Mouse (Mus musculus): ENCODE results near the gene Odf3l1. TPM values are rescaled to one million over a fixed set of nuclear protein-coding genes. Genes with fewer than 3 reads are reported as not detected.

Gene Odf3l1
- polyA plus RNA-seq, 1 experiment from 2014 or later: 1.1 TPM

DNA sequence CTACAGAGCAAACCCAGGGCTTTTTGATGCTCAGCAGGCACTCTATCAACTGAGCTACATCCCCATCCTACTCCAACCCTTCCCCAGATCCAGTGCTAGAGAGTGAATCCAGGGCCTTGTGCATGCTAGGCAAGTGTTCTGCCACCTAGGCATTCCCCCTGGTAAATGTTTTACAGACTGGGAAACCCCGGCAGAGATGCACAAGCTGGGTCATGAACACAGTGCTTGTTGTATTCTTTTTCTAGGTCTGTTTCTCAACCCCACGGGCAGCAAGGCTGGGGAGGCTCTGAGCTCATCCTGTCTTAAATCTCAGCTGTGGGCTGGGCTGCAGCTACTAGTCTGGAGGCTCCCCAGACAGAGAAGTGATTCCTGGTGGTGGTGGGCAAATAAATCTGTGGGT is 1.6 kb downstream of the Odf3l1 start:
- Histone ChIP-seq H3K4me2 (ENCODE audit: low read depth, low read length) (no peak overlapping the region), H3K4me3 (ENCODE audit: low read length) (no peak overlapping the region), H3K36me3 (ENCODE audit: control insufficient read depth, insufficient read depth, low read length) (no peaks in the 10 kb centered on the region), H3K27ac (ENCODE audit: low read length) (no peak overlapping the region), H3K9me3 (ENCODE audit: control insufficient read depth, low read length) (no peaks in the 10 kb centered on the region), H3K4me1 (replicated peaks; ENCODE audit: control insufficient read depth, insufficient read depth, low read length) (peaks cover 44% of the 10 kb centered on the region), H3K9ac (ENCODE audit: low read length) (no peak overlapping the region), H3K27me3 (ENCODE audit: control insufficient read depth, insufficient read depth, low read depth, low read length) (no peaks in the 10 kb centered on the region)
- ATAC-seq (ENCODE audit: low read depth): no peak
- 40% methylated on average over 2 of the region's 2 CpGs for WGBS

DNA sequence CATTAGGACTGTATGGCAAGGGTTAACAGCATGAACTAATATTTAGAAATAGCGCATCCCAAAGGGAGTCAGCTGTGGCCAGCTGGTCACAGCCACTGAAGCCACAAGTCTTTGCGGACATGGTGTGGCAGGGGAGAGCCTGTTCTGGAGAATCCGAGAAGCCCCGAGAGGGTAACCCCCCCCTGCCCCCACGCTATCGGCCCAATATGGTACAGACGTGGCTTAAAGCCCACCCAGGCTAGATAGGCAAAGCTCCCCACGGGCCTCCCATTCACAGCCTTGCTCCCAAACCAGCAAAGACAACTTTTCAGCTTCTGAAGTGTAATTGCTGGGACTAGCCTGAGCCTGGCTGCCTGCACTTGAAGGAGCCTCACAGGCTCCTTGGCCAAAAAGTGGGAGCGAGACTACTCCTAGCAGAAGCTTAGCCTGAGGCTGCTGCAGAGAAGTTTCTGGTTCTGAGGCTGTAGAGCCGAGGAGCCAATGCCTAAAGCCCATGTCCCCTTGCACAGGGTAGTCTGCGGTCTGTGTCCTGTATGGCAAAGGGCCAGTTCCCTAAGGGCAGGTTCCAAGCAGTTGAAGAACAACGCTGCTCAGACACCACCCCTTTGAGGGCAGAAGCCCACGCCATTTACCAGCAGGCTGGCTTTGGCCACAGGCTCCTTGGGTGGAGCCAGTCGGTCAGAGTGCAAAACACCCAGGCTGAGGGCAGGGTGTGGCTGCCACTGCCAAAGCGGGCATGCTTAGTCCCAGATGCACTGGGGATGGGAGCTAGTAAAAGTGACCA is 3.8 kb downstream of the Odf3l1 start:
- H3K27ac ChIP-seq (ENCODE audit: low read length): peak overlapping the region; percentile 47
- H3K36me3 ChIP-seq (ENCODE audit: control insufficient read depth, insufficient read depth, low read length): no peaks in the 10 kb centered on the region
- peaks cover 28% of the 10 kb centered on the region for H3K4me1 ChIP-seq (replicated peaks; ENCODE audit: control insufficient read depth, insufficient read depth, low read length)
- H3K9me3 ChIP-seq (ENCODE audit: control insufficient read depth, low read length): no peaks in the 10 kb centered on the region
- peak overlapping the region; percentile 6; the same call in 1 of the 2 replicates for H3K9ac ChIP-seq (ENCODE audit: low read length)
- H3K4me2 ChIP-seq (ENCODE audit: low read depth, low read length): no peak overlapping the region
- H3K27me3 ChIP-seq (ENCODE audit: control insufficient read depth, insufficient read depth, low read depth, low read length): no peaks in the 10 kb centered on the region
- WGBS: 39% methylated on average over 15 of the region's 15 CpGs
- ATAC-seq (ENCODE audit: low read depth): peak; percentile 48
- no peak overlapping the region for H3K4me3 ChIP-seq (ENCODE audit: low read length)

DNA sequence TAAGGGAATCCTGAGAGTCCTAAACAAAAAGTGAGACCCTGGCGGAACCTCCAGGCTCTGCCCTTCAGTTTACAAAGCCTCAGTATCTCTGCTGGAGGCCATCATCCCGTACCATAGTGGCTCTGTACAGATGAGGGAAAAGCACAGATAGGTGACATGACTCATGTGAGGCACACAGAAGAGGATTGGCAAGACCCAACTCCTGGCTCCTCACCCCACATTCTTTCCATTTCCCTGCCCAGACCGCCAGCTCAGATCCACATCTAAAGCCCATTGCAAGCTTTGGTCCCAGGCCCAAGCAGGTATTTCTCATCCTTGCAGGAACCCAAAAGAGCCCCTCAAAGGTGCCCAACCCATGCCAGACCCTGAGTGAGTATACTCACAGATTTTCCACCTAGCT is 4.4 kb downstream of the Odf3l1 start:
- ATAC-seq (ENCODE audit: low read depth): no peak

DNA sequence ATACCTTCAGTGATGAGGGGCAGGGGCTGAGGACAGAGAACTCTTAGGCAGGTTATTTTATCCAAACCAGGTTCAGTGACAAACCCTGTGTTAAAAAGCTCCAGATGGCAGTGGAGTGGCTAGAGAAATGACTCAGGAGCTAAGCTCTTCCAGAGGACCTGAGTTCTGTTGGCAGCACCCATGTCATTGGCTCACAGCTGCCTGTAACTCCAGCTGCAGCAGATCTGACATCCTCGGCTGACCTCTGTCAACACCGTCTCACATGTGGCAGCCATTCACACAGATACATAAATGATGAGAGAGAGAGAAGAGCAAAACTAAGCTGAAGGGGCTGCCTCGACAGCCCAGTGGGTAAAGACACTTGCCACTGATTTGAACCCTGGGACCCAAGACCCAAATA is 7.0 kb downstream of the Odf3l1 start:
- no peaks in the 10 kb centered on the region for H3K36me3 ChIP-seq (ENCODE audit: control insufficient read depth, insufficient read depth, low read length)
- H3K9ac ChIP-seq (ENCODE audit: low read length): no peak overlapping the region
- no peak overlapping the region for H3K4me2 ChIP-seq (ENCODE audit: low read depth, low read length)
- no peaks in the 10 kb centered on the region for H3K9me3 ChIP-seq (ENCODE audit: control insufficient read depth, low read length)
- no peak overlapping the region for H3K27ac ChIP-seq (ENCODE audit: low read length)
- H3K27me3 ChIP-seq (ENCODE audit: control insufficient read depth, insufficient read depth, low read depth, low read length): no peaks in the 10 kb centered on the region
- ATAC-seq (ENCODE audit: low read depth): no peak
- WGBS: 24% methylated on average over 3 of the region's 3 CpGs
- peaks cover 12% of the 10 kb centered on the region for H3K4me1 ChIP-seq (replicated peaks; ENCODE audit: control insufficient read depth, insufficient read depth, low read length)
- no peak overlapping the region for H3K4me3 ChIP-seq (ENCODE audit: low read length)

More for the DNA sequence above, 4.4 kb downstream of the Odf3l1 start:
- Histone ChIP-seq H3K9ac (ENCODE audit: low read length) (no peak overlapping the region), H3K4me2 (ENCODE audit: low read depth, low read length) (no peak overlapping the region), H3K9me3 (ENCODE audit: control insufficient read depth, low read length) (no peaks in the 10 kb centered on the region), H3K4me1 (replicated peaks; ENCODE audit: control insufficient read depth, insufficient read depth, low read length) (peaks cover 25% of the 10 kb centered on the region), H3K36me3 (ENCODE audit: control insufficient read depth, insufficient read depth, low read length) (no peaks in the 10 kb centered on the region), H3K27ac (ENCODE audit: low read length) (no peak overlapping the region), H3K27me3 (ENCODE audit: control insufficient read depth, insufficient read depth, low read depth, low read length) (no peaks in the 10 kb centered on the region), H3K4me3 (ENCODE audit: low read length) (no peak overlapping the region)
- WGBS: 68% methylated on average over 3 of the region's 3 CpGs

GRCm38 (mm10) chr9:56851778-56852177 is 12.7 kb downstream of the Odf3l1 start:
- no peaks in the 10 kb centered on the region for H3K9me3 ChIP-seq (ENCODE audit: control insufficient read depth, low read length)
- WGBS: 12% methylated on average over 11 of the region's 11 CpGs
- no peak overlapping the region for H3K27ac ChIP-seq (ENCODE audit: low read length)
- H3K4me3 ChIP-seq (ENCODE audit: low read length): no peak overlapping the region
- no peak overlapping the region for H3K4me2 ChIP-seq (ENCODE audit: low read depth, low read length)
- no peak overlapping the region; the same call in 1 of the 2 replicates for H3K9ac ChIP-seq (ENCODE audit: low read length)
- H3K36me3 ChIP-seq (ENCODE audit: control insufficient read depth, insufficient read depth, low read length): no peaks in the 10 kb centered on the region
- no peaks in the 10 kb centered on the region for H3K27me3 ChIP-seq (ENCODE audit: control insufficient read depth, insufficient read depth, low read depth, low read length)
- H3K4me1 ChIP-seq (replicated peaks; ENCODE audit: control insufficient read depth, insufficient read depth, low read length): peaks cover 15% of the 10 kb centered on the region
- peak; percentile 85 for ATAC-seq (ENCODE audit: low read depth)

DNA sequence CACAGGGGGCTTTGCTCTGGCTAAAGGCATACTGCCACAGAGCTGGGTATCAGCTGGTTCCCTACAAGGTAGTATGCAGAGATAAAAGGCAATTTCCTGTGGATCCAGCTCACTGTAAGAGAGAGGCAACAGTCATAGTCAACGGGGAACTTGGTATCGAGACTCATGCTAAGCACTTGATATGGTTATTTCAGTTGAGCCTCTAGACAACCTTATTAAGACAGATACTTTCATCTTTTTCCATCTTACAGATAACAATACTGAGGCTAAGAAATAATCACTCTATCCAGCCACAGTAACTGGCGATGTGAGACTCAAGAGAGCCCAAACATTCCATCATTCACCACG is 13.6 kb downstream of the Odf3l1 start:
- no peaks in the 10 kb centered on the region for H3K9me3 ChIP-seq (ENCODE audit: control insufficient read depth, low read length)
- H3K4me1 ChIP-seq (replicated peaks; ENCODE audit: control insufficient read depth, insufficient read depth, low read length): peaks cover 15% of the 10 kb centered on the region
- no peak for ATAC-seq (ENCODE audit: low read depth)
- no peak overlapping the region for H3K9ac ChIP-seq (ENCODE audit: low read length)
- H3K27me3 ChIP-seq (ENCODE audit: control insufficient read depth, insufficient read depth, low read depth, low read length): no peaks in the 10 kb centered on the region
- no peak overlapping the region for H3K4me3 ChIP-seq (ENCODE audit: low read length)
- H3K27ac ChIP-seq (ENCODE audit: low read length): no peak overlapping the region
- no peaks in the 10 kb centered on the region for H3K36me3 ChIP-seq (ENCODE audit: control insufficient read depth, insufficient read depth, low read length)
- WGBS: 69% methylated on average over 4 of the region's 4 CpGs
- no peak overlapping the region for H3K4me2 ChIP-seq (ENCODE audit: low read depth, low read length)

GRCm38 (mm10) chr9:56850128-56850904 is 14.2 kb downstream of the Odf3l1 start:
- Histone ChIP-seq H3K27ac (ENCODE audit: low read length) (no peak overlapping the region), H3K36me3 (ENCODE audit: control insufficient read depth, insufficient read depth, low read length) (no peaks in the 10 kb centered on the region), H3K9ac (ENCODE audit: low read length) (no peak overlapping the region), H3K27me3 (ENCODE audit: control insufficient read depth, insufficient read depth, low read depth, low read length) (no peaks in the 10 kb centered on the region), H3K9me3 (ENCODE audit: control insufficient read depth, low read length) (no peaks in the 10 kb centered on the region), H3K4me3 (ENCODE audit: low read length) (no peak overlapping the region), H3K4me1 (replicated peaks; ENCODE audit: control insufficient read depth, insufficient read depth, low read length) (peaks cover 15% of the 10 kb centered on the region), H3K4me2 (ENCODE audit: low read depth, low read length) (no peak overlapping the region)
- ATAC-seq (ENCODE audit: low read depth): peak; percentile 68
- WGBS: 54% methylated on average over 14 of the region's 14 CpGs

- no peaks in the 10 kb centered on the region for H3K9me3 ChIP-seq (ENCODE audit: control insufficient read depth, low read length)
- H3K27me3 ChIP-seq (ENCODE audit: control insufficient read depth, insufficient read depth, low read depth, low read length): no peaks in the 10 kb centered on the region
- no peak overlapping the region for H3K4me3 ChIP-seq (ENCODE audit: low read length)
- H3K27ac ChIP-seq (ENCODE audit: low read length): no peak overlapping the region
- H3K4me1 ChIP-seq (replicated peaks; ENCODE audit: control insufficient read depth, insufficient read depth, low read length): peaks cover 15% of the 10 kb centered on the region
- H3K9ac ChIP-seq (ENCODE audit: low read length): no peak overlapping the region
- H3K36me3 ChIP-seq (ENCODE audit: control insufficient read depth, insufficient read depth, low read length): no peaks in the 10 kb centered on the region
- 12% methylated on average over 3 of the region's 3 CpGs for WGBS
- no peak overlapping the region for H3K4me2 ChIP-seq (ENCODE audit: low read depth, low read length)
- ATAC-seq (ENCODE audit: low read depth): no peak
These were observed 17.0 kb downstream of the Odf3l1 start for GRCm38 (mm10) chr9:56847523-56847922.

DNA sequence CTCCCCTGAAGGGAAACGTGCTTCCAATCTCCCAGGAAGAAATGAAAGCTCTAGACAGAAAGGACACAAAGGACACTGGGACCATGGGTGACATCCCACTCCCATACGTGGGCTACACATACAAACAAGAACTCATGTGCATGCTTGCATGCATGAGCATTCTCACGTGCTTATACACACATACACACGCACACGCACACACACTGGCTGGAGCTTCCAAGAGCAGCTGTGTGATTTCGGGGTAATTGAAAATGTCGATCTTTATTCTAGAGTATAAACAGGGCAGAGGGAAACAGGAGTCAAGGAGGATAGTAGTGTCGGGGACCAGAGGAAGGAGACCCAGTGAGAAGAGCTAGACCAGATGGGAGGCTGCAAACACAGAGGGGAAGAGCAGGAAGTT is 19.8 kb downstream of the Odf3l1 start:
- H3K27ac ChIP-seq (ENCODE audit: low read length): no peak overlapping the region
- no peaks in the 10 kb centered on the region for H3K27me3 ChIP-seq (ENCODE audit: control insufficient read depth, insufficient read depth, low read depth, low read length)
- no peaks in the 10 kb centered on the region for H3K36me3 ChIP-seq (ENCODE audit: control insufficient read depth, insufficient read depth, low read length)
- peaks cover 1% of the 10 kb centered on the region; the same call in 1 of the 2 replicates for H3K4me1 ChIP-seq (replicated peaks; ENCODE audit: control insufficient read depth, insufficient read depth, low read length)
- WGBS: 58% methylated on average over 8 of the region's 8 CpGs
- no peak overlapping the region for H3K9ac ChIP-seq (ENCODE audit: low read length)
- no peak for ATAC-seq (ENCODE audit: low read depth)
- H3K4me2 ChIP-seq (ENCODE audit: low read depth, low read length): no peak overlapping the region
- H3K9me3 ChIP-seq (ENCODE audit: control insufficient read depth, low read length): no peaks in the 10 kb centered on the region
- no peak overlapping the region for H3K4me3 ChIP-seq (ENCODE audit: low read length)

Measured in lung, embryonic 16.5 days (tissue).